Comparison of ENCODE assay signal across 8 mouse cellular contexts in genomic region chr4:109000961-109001360, GRCm38 (mm10). TPM values are rescaled to one million over a fixed set of nuclear protein-coding genes. Genes with fewer than 3 reads are reported as not detected.
DNase-seq lines count a peak whose midpoint lies in the region; ATAC-seq and TF ChIP-seq lines count a peak whose summit lies in the region.

No protein-coding gene starts in this region.

- peak overlapping the region; percentile 73 for H3K4me2 ChIP-seq in neural tube, embryonic 11.5 days (ENCODE audit: low read depth)
- H3K4me2 ChIP-seq in hindbrain, postnatal 0 days (ENCODE audit: low read depth, low read length) = peak overlapping the region; percentile 76
- peak overlapping the region; percentile 94 for H3K4me2 ChIP-seq in midbrain, embryonic 15.5 days

- no peaks in the 10 kb centered on the region for H3K36me3 ChIP-seq in neural tube, embryonic 11.5 days (ENCODE audit: control insufficient read depth, insufficient read depth, low read length)
- no peaks in the 10 kb centered on the region for H3K36me3 ChIP-seq in hindbrain, postnatal 0 days (ENCODE audit: insufficient read depth, low read length)
- H3K36me3 ChIP-seq in midbrain, embryonic 15.5 days (replicated peaks) = no peaks in the 10 kb centered on the region

- H3K4me1 ChIP-seq in neural tube, embryonic 11.5 days (ENCODE audit: control insufficient read depth, insufficient read depth, low read length) = peaks cover 4% of the 10 kb centered on the region; the same call in 1 of the 2 replicates
- H3K4me1 ChIP-seq in hindbrain, postnatal 0 days (ENCODE audit: insufficient read depth, low read length) = peaks cover 11% of the 10 kb centered on the region; the same call in 1 of the 2 replicates
- peaks cover 34% of the 10 kb centered on the region for H3K4me1 ChIP-seq in midbrain, embryonic 15.5 days

- peak; percentile 45 for ATAC-seq in neural tube, embryonic 11.5 days (ENCODE audit: insufficient read depth, low FRiP score, low TSS enrichment)
- ATAC-seq in hindbrain, postnatal 0 days = no peak; the same call in 1 of the 2 replicates
- ATAC-seq in midbrain, embryonic 15.5 days (replicated peaks) = no peak

- peak overlapping the region; percentile 84 for H3K9ac ChIP-seq in neural tube, embryonic 11.5 days (ENCODE audit: low read length)
- peak overlapping the region; percentile 84 for H3K9ac ChIP-seq in hindbrain, postnatal 0 days (replicated peaks; ENCODE audit: low read length)
- peak overlapping the region; percentile 88 for H3K9ac ChIP-seq in midbrain, embryonic 15.5 days

- peak overlapping the region; percentile 49 for H3K27ac ChIP-seq in neural tube, embryonic 11.5 days (ENCODE audit: low read depth, low read length)
- peak overlapping the region; percentile 87 for H3K27ac ChIP-seq in hindbrain, postnatal 0 days
- peak overlapping the region; percentile 91 for H3K27ac ChIP-seq in midbrain, embryonic 15.5 days

- DNase-seq in adrenal gland, adult 8-10 months = peak; percentile 48
- DNase-seq in adrenal gland, postnatal 36 days = no peak
- DNase-seq in neural tube, embryonic 11.5 days (ENCODE audit: low spot score) = no peak
- no peak for DNase-seq in neural tube, embryonic 10.5 days (ENCODE audit: extremely low spot score, low spot score)
- DNase-seq in hindbrain, postnatal 0 days (ENCODE audit: low spot score) = no peak
- no peak for DNase-seq in thymus, postnatal 36 days
- DNase-seq in left cerebral cortex, postnatal 4 days = no peak

- peak overlapping the region; percentile 92 for H3K4me3 ChIP-seq in neural tube, embryonic 11.5 days (ENCODE audit: low read depth, low read length)
- H3K4me3 ChIP-seq in hindbrain, postnatal 0 days (ENCODE audit: low read length) = peak overlapping the region; percentile 70
- H3K4me3 ChIP-seq in midbrain, embryonic 15.5 days = peak overlapping the region; percentile 92

- TF ChIP-seq CTCF in hindbrain, postnatal 0 days (IDR thresholded peaks at IDR 0.05; ENCODE audit: low read depth) = no peak

- intact Hi-C loops in left cerebral cortex, postnatal 4 days (cut with DNase I) = no loop called here

- WGBS in neural tube, embryonic 11.5 days = 0% methylated on average over 18 of the region's 18 CpGs
- WGBS in hindbrain, postnatal 0 days = under 1% methylated on average over 18 of the region's 18 CpGs
- 2% methylated on average over 18 of the region's 18 CpGs for WGBS in midbrain, embryonic 15.5 days

- H3K27me3 ChIP-seq in neural tube, embryonic 11.5 days (ENCODE audit: control insufficient read depth, insufficient read depth, low read length) = no peaks in the 10 kb centered on the region
- no peaks in the 10 kb centered on the region for H3K27me3 ChIP-seq in hindbrain, postnatal 0 days (ENCODE audit: insufficient read depth, low read length)
- no peaks in the 10 kb centered on the region for H3K27me3 ChIP-seq in midbrain, embryonic 15.5 days (replicated peaks)

- H3K9me3 ChIP-seq in neural tube, embryonic 11.5 days (ENCODE audit: control insufficient read depth, low read length) = no peaks in the 10 kb centered on the region
- H3K9me3 ChIP-seq in hindbrain, postnatal 0 days (ENCODE audit: low read length) = no peaks in the 10 kb centered on the region
- H3K9me3 ChIP-seq in midbrain, embryonic 15.5 days = no peaks in the 10 kb centered on the region

RNA-seq across cellular contexts. Expression of gene Nrd1, which starts 0.5 kb away (rescaled TPM):
- total RNA-seq in adrenal gland, adult 8-10 months (2022) = 100 to 1,000 TPM; 109 to 148 (median 123) TPM
- total RNA-seq in adrenal gland, postnatal 36 days (2021) = 100 to 1,000 TPM; 115 to 125 TPM
- polyA plus RNA-seq in neural tube, embryonic 11.5 days (2014; fragmentation: Nextera tagmentation; extraction: Ambion mirVana) = 61.3 and 63.8 TPM in 2 replicates
- 36.8 and 36.9 TPM in 2 replicates for total RNA-seq in hindbrain, postnatal 0 days (2014; rRNA removed)
- 51.2 and 52.3 TPM in 2 replicates for polyA plus RNA-seq in hindbrain, postnatal 0 days (2015; fragmentation: Nextera tagmentation; extraction: Ambion mirVana)
- 76.4 and 80.0 TPM in 2 replicates for polyA plus RNA-seq in midbrain, embryonic 15.5 days (2015; fragmentation: Nextera tagmentation; extraction: Ambion mirVana)
- total RNA-seq in left cerebral cortex, postnatal 4 days (2021) = 100 to 1,000 TPM; 157 TPM
